Mouse (Mus musculus) T-helper 17 cell (primary cell): Measurements from ENCODE around the gene Tmem183a.

ENCODE experiments used
- in situ Hi-C, 2 experiments: fragments of 300-600 bp; cut with MboI, MseI; formaldehyde crosslinking; loops; 1 replicate in 1 of 2; 2 replicates in 1 of 2; pipeline ENCODE4 v1.15.1; 2025; ENCODE audit warnings: high pct_unique_total_duplicates in 2 of 2

The Tmem183a gene

GRCm38 (mm10) chr1:134361857-134362212 is at the start of gene Tmem183a:
Gene Tmem183a (minus strand): TSS chr1:134361979.
- in situ Hi-C loops, result no loop called here

GRCm38 (mm10) chr1:134408080-134408479 is 46.3 kb upstream of the Tmem183a start:
- in situ Hi-C loops, result loop anchor here in 1 of 2 experiments (5.0 to 25.0 kb wide), 2 partner anchors 51 to 1754 kb away; no protein-coding TSS in a partner anchor

GRCm38 (mm10) chr1:134406414-134406771 is 44.6 kb upstream of the Tmem183a start:
- in situ Hi-C loops, result loop anchor here in 1 of 2 experiments (5.0 to 25.0 kb wide), 2 partner anchors 49 to 1756 kb away; no protein-coding TSS in a partner anchor

GRCm38 (mm10) chr1:134405509-134406413 is 44.0 kb upstream of the Tmem183a start, which contains the start of gene Cyb5r1:
Gene Cyb5r1 (plus strand): TSS chr1:134405559.
- in situ Hi-C loops, result loop anchor here in 1 of 2 experiments (5.0 to 25.0 kb wide), 2 partner anchors 48 to 1757 kb away; no protein-coding TSS in a partner anchor

GRCm38 (mm10) chr1:134399735-134400134 is 38.0 kb upstream of the Tmem183a start:
- in situ Hi-C loops, result loop anchor here in 1 of 2 experiments (25.0 kb wide), 1 partner anchor 1763 kb away; no protein-coding TSS in a partner anchor

GRCm38 (mm10) chr1:134398210-134398609 is 36.4 kb upstream of the Tmem183a start:
- in situ Hi-C loops, result no loop called here

GRCm38 (mm10) chr1:134393827-134394226 is 32.0 kb upstream of the Tmem183a start:
- in situ Hi-C loops, result no loop called here

- in situ Hi-C loops, result no loop called here
These were observed 23.9 kb upstream of the Tmem183a start, which contains the start of gene 4933406M09Rik for GRCm38 (mm10) chr1:134385666-134386065. Gene 4933406M09Rik (plus strand): TSS chr1:134385940.

- in situ Hi-C loops, result no loop called here
These were observed 23.4 kb upstream of the Tmem183a start for GRCm38 (mm10) chr1:134385176-134385575.

GRCm38 (mm10) chr1:134384581-134384980 is 22.8 kb upstream of the Tmem183a start:
- in situ Hi-C loops, result no loop called here

- in situ Hi-C loops, result no loop called here
These were observed 20.2 kb upstream of the Tmem183a start for GRCm38 (mm10) chr1:134381795-134382625.

GRCm38 (mm10) chr1:134381051-134381450 is 19.3 kb upstream of the Tmem183a start:
- in situ Hi-C loops, result no loop called here

- in situ Hi-C loops, result no loop called here
These were observed 12.3 kb upstream of the Tmem183a start for GRCm38 (mm10) chr1:134374124-134374523.

- in situ Hi-C loops, result loop anchor here in 1 of 2 experiments (5.0 kb wide), 1 partner anchor 83 kb away; no protein-coding TSS in a partner anchor
These were observed 7.1 kb upstream of the Tmem183a start for GRCm38 (mm10) chr1:134368777-134369337.

- in situ Hi-C loops, result loop anchor here in 1 of 2 experiments (5.0 kb wide), 1 partner anchor 87 kb away; no protein-coding TSS in a partner anchor
These were observed 3.7 kb upstream of the Tmem183a start for GRCm38 (mm10) chr1:134365491-134365890.

GRCm38 (mm10) chr1:134363194-134363593 is 1.4 kb upstream of the Tmem183a start:
- in situ Hi-C loops, result no loop called here

- in situ Hi-C loops, result no loop called here
These were observed 453 bp downstream of the Tmem183a start for GRCm38 (mm10) chr1:134361195-134361856.

GRCm38 (mm10) chr1:134360656-134361055 is 1.1 kb downstream of the Tmem183a start:
- in situ Hi-C loops, result no loop called here

GRCm38 (mm10) chr1:134357461-134357860 is 4.3 kb downstream of the Tmem183a start:
- in situ Hi-C loops, result loop anchor here in 1 of 2 experiments (5.0 kb wide), 1 partner anchor 50 kb away; the partner anchor contains the start of gene Cyb5r1

- in situ Hi-C loops, result no loop called here
These were observed 8.5 kb downstream of the Tmem183a start for GRCm38 (mm10) chr1:134353326-134353725.

GRCm38 (mm10) chr1:134347791-134348190 is 14.0 kb downstream of the Tmem183a start:
- in situ Hi-C loops, result no loop called here
